7 mouse cellular contexts compared by ENCODE assay signal in the genomic region with DNA sequence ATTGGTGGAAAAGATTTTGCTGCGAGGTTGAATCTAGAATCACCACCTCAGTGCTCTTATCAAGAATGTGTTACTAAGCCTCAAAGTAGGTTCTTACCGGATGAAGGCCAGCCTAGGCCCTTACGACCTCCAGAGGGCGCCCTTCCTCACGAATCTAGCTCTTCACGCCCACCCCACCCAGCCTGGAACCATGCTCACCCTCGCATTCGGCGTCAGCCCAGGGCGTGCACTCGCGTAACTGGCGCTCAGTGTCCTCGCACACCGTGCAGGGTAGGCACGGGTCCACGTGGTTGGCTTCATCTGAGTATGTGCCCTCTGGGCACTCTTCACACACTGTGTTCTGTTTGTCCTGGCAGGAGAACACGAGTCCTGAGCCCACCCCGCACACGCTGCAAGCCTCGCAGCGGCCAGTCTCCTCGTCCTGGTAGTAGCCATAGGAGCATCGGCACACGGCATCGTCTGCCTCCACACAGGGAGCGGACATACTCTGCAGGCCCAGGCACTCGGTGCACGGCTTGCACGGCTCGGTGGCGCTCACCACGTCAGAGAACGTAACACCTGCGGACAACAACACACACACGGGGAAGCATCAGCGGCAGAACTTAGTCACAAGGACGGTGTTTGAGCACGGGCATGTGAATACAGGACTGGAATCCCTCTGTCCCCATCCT. TPM values are rescaled to one million over a fixed set of nuclear protein-coding genes. Genes with fewer than 3 reads are reported as not detected.
DNase-seq lines count a peak whose midpoint lies in the region; ATAC-seq lines count a peak whose summit lies in the region.

No protein-coding gene starts in this region.

- H3K36me3 ChIP-seq in forebrain, embryonic 15.5 days, result no peaks in the 10 kb centered on the region
- no peaks in the 10 kb centered on the region for H3K36me3 ChIP-seq in limb, embryonic 10.5 days
- H3K36me3 ChIP-seq in midbrain, embryonic 16.5 days (ENCODE audit: control insufficient read depth, insufficient read depth, low read length), result no peaks in the 10 kb centered on the region

- H3K27ac ChIP-seq in forebrain, embryonic 15.5 days (replicated peaks), result no peak overlapping the region
- H3K27ac ChIP-seq in limb, embryonic 10.5 days, result peak overlapping the region; percentile 59; the same call in 1 of the 2 replicates
- no peak overlapping the region for H3K27ac ChIP-seq in midbrain, embryonic 16.5 days (ENCODE audit: low read length)

- peak overlapping the region; percentile 22 for H3K4me3 ChIP-seq in forebrain, embryonic 15.5 days
- H3K4me3 ChIP-seq in limb, embryonic 10.5 days, result peak overlapping the region; percentile 26
- H3K4me3 ChIP-seq in midbrain, embryonic 16.5 days (ENCODE audit: low read depth, low read length), result peak overlapping the region; percentile 29

- peaks cover 15% of the 10 kb centered on the region for H3K4me1 ChIP-seq in forebrain, embryonic 15.5 days
- peaks cover 88% of the 10 kb centered on the region for H3K4me1 ChIP-seq in limb, embryonic 10.5 days
- 0 out of 2 replicates have a peak, but pooled peaks cover 2% of the 10 kb centered on the region for H3K4me1 ChIP-seq in midbrain, embryonic 16.5 days (ENCODE audit: control insufficient read depth, insufficient read depth, low read length)

- no peaks in the 10 kb centered on the region for H3K9me3 ChIP-seq in forebrain, embryonic 15.5 days
- no peaks in the 10 kb centered on the region for H3K9me3 ChIP-seq in limb, embryonic 10.5 days (replicated peaks)
- no peaks in the 10 kb centered on the region for H3K9me3 ChIP-seq in midbrain, embryonic 16.5 days (replicated peaks; ENCODE audit: control insufficient read depth, low read length, poor library complexity, severe bottlenecking)

- H3K27me3 ChIP-seq in forebrain, embryonic 15.5 days, result peaks cover 53% of the 10 kb centered on the region
- peaks cover 73% of the 10 kb centered on the region for H3K27me3 ChIP-seq in limb, embryonic 10.5 days (ENCODE audit: low read depth, poor library complexity, severe bottlenecking)
- peaks cover 47% of the 10 kb centered on the region for H3K27me3 ChIP-seq in midbrain, embryonic 16.5 days (ENCODE audit: control insufficient read depth, insufficient read depth, low read depth, low read length)

- peak overlapping the region; percentile 40 for H3K4me2 ChIP-seq in forebrain, embryonic 15.5 days (replicated peaks)
- H3K4me2 ChIP-seq in midbrain, embryonic 16.5 days (ENCODE audit: low read length), result peak overlapping the region; percentile 53

- WGBS in forebrain, embryonic 15.5 days, result 5% methylated on average over 39 of the region's 39 CpGs
- WGBS in limb, embryonic 10.5 days, result 23% methylated on average over 39 of the region's 39 CpGs
- 12% methylated on average over 39 of the region's 39 CpGs for WGBS in midbrain, embryonic 16.5 days

- 0 out of 2 replicates have a peak overlapping the region, but pooled peaks have one; percentile 27 for H3K9ac ChIP-seq in forebrain, embryonic 15.5 days (replicated peaks)
- H3K9ac ChIP-seq in midbrain, embryonic 16.5 days (ENCODE audit: low read depth, low read length), result peak overlapping the region; percentile 28; the same call in 1 of the 2 replicates

- peak; percentile 78 for ATAC-seq in forebrain, embryonic 15.5 days (replicated peaks)
- ATAC-seq in midbrain, embryonic 16.5 days, result peak; percentile 67; the same call in 1 of the 2 replicates
- no peak for ATAC-seq in inflammation-experienced regulatory T-cells, adult 6 months

- DNase-seq in right cerebral cortex, postnatal 14 days, result peak; percentile 63
- DNase-seq in right cerebral cortex, postnatal 36 days (ENCODE audit: low spot score in 2 of 2), result no peak
- DNase-seq in brain, adult 2 months (ENCODE audit: low read depth, low spot score), result peak; percentile 74
- DNase-seq in limb, embryonic 10.5 days (ENCODE audit: low spot score), result peak; percentile 82

RNA-seq across cellular contexts. Expression of gene Ngfr, which starts 9.6 kb away (rescaled TPM):
- polyA plus RNA-seq in forebrain, embryonic 15.5 days (2015; fragmentation: Nextera tagmentation; extraction: Ambion mirVana), result 6.1 and 7.9 TPM in 2 replicates
- polyA plus RNA-seq in limb, embryonic 10.5 days (2016; fragmentation: Nextera tagmentation; extraction: Ambion mirVana), result 9.7 and 16.3 TPM in 2 replicates
- 10.2 and 10.8 TPM in 2 replicates for polyA plus RNA-seq in midbrain, embryonic 16.5 days (2015; fragmentation: Nextera tagmentation; extraction: Ambion mirVana)
- polyA plus RNA-seq in inflammation-experienced regulatory T-cells, adult 6 months (2017; shearing (Covaris generic)), result not detected

Comparison
In these comparisons a context has a peak if more than half of its experiments do, and no peak if none do; other contexts are left out.
1. DNase-seq: peak in right cerebral cortex, postnatal 14 days (single experiment), brain, adult 2 months (single experiment) and limb, embryonic 10.5 days (single experiment); none in right cerebral cortex, postnatal 36 days (0 of 2).
2. Peak in every context shown above with its lines, with median percentiles within 50 percentile points of each other: H3K4me3 ChIP-seq.